Mouse (Mus musculus) liver, embryonic 14.5 days (tissue): Measurements from ENCODE around the gene Ngb. TPM values are rescaled to one million over a fixed set of nuclear protein-coding genes. Genes with fewer than 3 reads are reported as not detected.

Experiments
- ATAC-seq: fragments of 200-750 bp; cut with Nextera tagmentation; 2 replicates; pipeline ENCODE4 v1.8.0; 2017; ENCODE audit warnings: moderate number of reproducible peaks, mild to moderate bottlenecking, moderate library complexity; ENCODE audit not compliant: insufficient read depth
- DNase-seq, 3 experiments: peaks; one replicate each; pipeline ENCODE4 v3.0.0-alpha.2; 2012 to 2013; ENCODE audit warnings: low read depth in 3 of 3, low spot score in 3 of 3
- H3K27ac ChIP-seq: fragments of 300-500 bp; sonication (generic); 2 replicates; pipeline ENCODE4 v1.5.1; 2014; ENCODE audit warnings: moderate library complexity, mild to moderate bottlenecking, control low read depth, inconsistent platforms
- H3K27me3 ChIP-seq: fragments of 300-500 bp; sonication (generic); 2 replicates; pipeline ENCODE4 v1.6.1; 2014; ENCODE audit warnings: mild to moderate bottlenecking, low read length, moderate library complexity; ENCODE audit not compliant: control insufficient read depth, insufficient read depth
- H3K36me3 ChIP-seq: fragments of 300-500 bp; sonication (generic); replicated peaks from 2 replicates; pipeline ENCODE4 v1.6.1; 2014; ENCODE audit warnings: low read depth; ENCODE audit not compliant: control insufficient read depth, insufficient read depth
- H3K4me1 ChIP-seq, 2 experiments: fragments of 200-500 bp in 1 of 2; fragments of 300-500 bp in 1 of 2; sonication (generic) in 1 of 2; replicated peaks; 2 replicates each; pipeline ENCODE4 v1.6.1; 2012 to 2014; ENCODE audit warnings: antibody characterized with exemption in 1 of 2, inconsistent platforms in 1 of 2, low read length in 1 of 2; ENCODE audit not compliant: control insufficient read depth in 2 of 2, insufficient read depth in 2 of 2
- H3K4me2 ChIP-seq: fragments of 300-500 bp; sonication (generic); 2 replicates; pipeline ENCODE4 v1.6.1; 2014; ENCODE audit warnings: low read depth, mild to moderate bottlenecking, control low read depth, moderate library complexity
- H3K4me3 ChIP-seq, 2 experiments: fragments of 200-500 bp in 1 of 2; fragments of 300-500 bp in 1 of 2; sonication (generic) in 1 of 2; 2 replicates each; pipeline ENCODE4 v1.5.1; 2012 to 2014; ENCODE audit warnings: low read depth in 2 of 2, low read length in 2 of 2, mild to moderate bottlenecking in 2 of 2, control low read depth in 1 of 2, inconsistent platforms in 1 of 2, moderate library complexity in 1 of 2; ENCODE audit not compliant: insufficient read depth in 1 of 2
- H3K9ac ChIP-seq: fragments of 300-500 bp; sonication (generic); replicated peaks from 2 replicates; pipeline ENCODE4 v1.6.1; 2014; ENCODE audit warnings: mild to moderate bottlenecking, control low read depth, moderate library complexity
- H3K9me3 ChIP-seq: fragments of 300-500 bp; sonication (generic); 2 replicates; pipeline ENCODE4 v1.6.1; 2016; ENCODE audit warnings: low read length, mixed read lengths; ENCODE audit not compliant: control insufficient read depth
- CTCF ChIP-seq: IDR thresholded peaks from 2 replicates; pipeline ENCODE4 v1.5.1; 2016; ENCODE audit warnings: antibody characterized with exemption, low read depth, control low read depth
- EP300 ChIP-seq: IDR thresholded peaks from 2 replicates; pipeline ENCODE4 v1.6.1; 2016; ENCODE audit warnings: antibody characterized with exemption, low read depth
- WGBS: fragments of 180-500 bp; shearing (Covaris S2); extraction: QIAGEN DNeasy Blood & Tissue Kit; methylation state at CpG from one replicate; pipeline ENCODE4 v1.1.7; 2014; ENCODE audit not compliant: insufficient replicate concordance; 5-methylcytosine and 5-hydroxymethylcytosine counted together
- polyA plus RNA-seq, 2 experiments: library from polyadenylated mRNA; depleted of rRNA in 1 of 2; stranded (reverse) in 1 of 2; unstranded in 1 of 2; fragments of >200 nt; fragmentation: Nextera tagmentation in 1 of 2; extraction: Ambion mirVana in 1 of 2; gene quantifications; 2 replicates each; pipeline versions ENCODE4 v1.2.1 to v1.2.3; 2012 to 2014

Ngb gene
- polyA plus RNA-seq, 2 experiments: 0.04 to 0.11 TPM

DNA sequence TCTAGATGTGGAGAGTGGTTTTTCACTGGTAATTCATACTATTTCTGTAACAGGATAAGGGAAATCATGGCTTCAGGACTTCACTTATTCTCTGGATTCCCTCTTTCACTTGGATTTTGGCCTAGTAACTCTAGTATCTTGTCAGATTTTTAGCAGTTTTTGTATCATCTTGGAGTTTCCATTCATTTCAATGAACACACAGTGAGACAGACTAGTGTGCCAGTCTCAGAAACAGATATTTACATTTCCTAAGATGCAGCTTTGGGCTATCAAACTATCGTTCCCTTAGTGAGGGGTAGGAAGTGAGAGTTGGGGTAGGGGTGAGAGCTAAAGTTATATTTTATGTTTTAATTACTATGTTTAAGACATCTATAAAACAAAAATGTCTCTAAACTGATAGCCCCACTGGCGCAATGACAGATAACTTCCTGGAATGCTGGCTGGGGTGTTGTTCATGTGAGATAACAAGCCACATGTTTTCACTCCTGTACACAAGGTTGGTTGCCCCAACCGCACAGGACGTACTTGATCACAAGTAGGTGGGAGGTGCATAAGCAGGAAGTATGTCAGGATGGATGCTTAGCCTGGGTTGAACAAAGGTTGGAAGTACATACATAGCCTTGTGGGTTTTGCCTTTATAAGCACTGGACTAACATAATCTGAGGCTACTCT lies 19.7 kb upstream of the Ngb start:
- peaks cover 6 to 7% of the 10 kb centered on the region in 2 experiments for H3K4me1 ChIP-seq
- no peaks in the 10 kb centered on the region for H3K27me3 ChIP-seq
- H3K9ac ChIP-seq: no peak overlapping the region
- H3K27ac ChIP-seq: no peak overlapping the region; the same call in 1 of the 2 replicates
- H3K36me3 ChIP-seq: no peaks in the 10 kb centered on the region
- DNase-seq (peak; percentile 52 to 60 (median 59)), ATAC-seq (peak; percentile 93)
- 32% methylated on average over 4 of the region's 4 CpGs for WGBS
- no peak overlapping the region for H3K4me2 ChIP-seq
- peak; percentile 57 for TF ChIP-seq EP300
- no peak for TF ChIP-seq CTCF
- no peak overlapping the region for H3K4me3 ChIP-seq
- no peaks in the 10 kb centered on the region for H3K9me3 ChIP-seq

DNA sequence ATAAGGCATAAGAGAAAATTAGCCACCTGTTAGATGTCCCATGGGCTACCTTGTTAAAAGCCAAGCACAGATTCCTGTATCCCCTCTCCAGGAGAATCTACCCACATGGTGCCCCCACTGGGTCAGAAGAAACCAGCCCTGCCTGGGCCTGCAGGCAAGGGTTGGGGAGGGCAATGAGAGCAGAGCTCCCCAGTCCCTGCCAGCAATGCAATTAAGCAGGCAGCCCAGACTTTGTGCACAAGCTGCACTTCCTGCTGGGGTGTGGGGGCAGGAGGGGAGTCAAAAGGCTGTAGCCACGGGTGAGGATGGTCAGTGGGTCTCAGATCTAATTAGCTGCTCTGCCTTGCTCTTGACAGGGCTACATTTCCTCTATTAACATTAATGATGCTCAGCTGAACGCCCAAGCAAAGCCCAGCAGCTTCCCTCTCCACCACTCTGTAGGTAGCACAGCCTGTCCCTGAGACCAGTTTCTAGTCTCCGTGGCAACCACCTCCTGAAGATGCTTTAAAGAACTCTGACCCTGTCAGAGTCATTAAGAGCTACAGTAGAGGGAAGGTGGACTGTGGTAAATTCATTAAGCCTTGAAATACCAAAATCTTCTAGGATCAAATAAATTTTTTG lies 5.1 kb upstream of the Ngb start:
- no peaks in the 10 kb centered on the region for H3K9me3 ChIP-seq
- H3K4me1 ChIP-seq: no peaks in the 10 kb centered on the region
- TF ChIP-seq CTCF (no peak), EP300 (no peak)
- H3K36me3 ChIP-seq: no peaks in the 10 kb centered on the region
- H3K27ac ChIP-seq: no peak overlapping the region
- peaks cover 1% of the 10 kb centered on the region; the same call in 1 of the 2 replicates for H3K27me3 ChIP-seq
- no peak overlapping the region for H3K4me2 ChIP-seq
- H3K9ac ChIP-seq: no peak overlapping the region
- 31% methylated on average over 3 of the region's 3 CpGs for WGBS
- H3K4me3 ChIP-seq: no peak overlapping the region
- no peak for DNase-seq
- ATAC-seq: no peak

DNA sequence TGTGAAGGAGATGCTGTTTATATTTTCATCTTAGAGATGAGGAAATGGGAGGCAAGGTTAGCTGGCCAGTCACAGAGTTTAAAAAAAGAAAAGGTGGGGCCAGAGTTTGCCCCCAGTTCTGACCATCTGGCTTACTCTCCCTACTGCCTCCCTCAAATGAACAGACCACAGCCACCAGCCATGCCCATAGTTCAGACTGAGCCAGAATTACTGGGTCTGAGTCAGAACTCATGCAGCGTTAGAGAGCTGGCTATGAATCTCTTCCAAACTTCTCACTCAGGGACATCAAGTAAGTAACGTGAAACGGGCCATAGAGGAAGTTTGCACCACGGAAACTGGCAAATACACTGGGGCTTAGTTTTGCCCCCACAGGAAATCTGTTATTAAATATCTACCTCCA lies 2.5 kb upstream of the Ngb start:
- Histone ChIP-seq H3K27me3 (peaks cover 8% of the 10 kb centered on the region), H3K4me2 (no peak overlapping the region), H3K4me3 (no peak overlapping the region), H3K4me1 (no peaks in the 10 kb centered on the region), H3K36me3 (no peaks in the 10 kb centered on the region), H3K9me3 (no peaks in the 10 kb centered on the region), H3K27ac (no peak overlapping the region), H3K9ac (no peak overlapping the region)
- DNase-seq: no peak
- 45% methylated on average over 4 of the region's 4 CpGs for WGBS
- TF ChIP-seq CTCF (no peak), EP300 (no peak)
- ATAC-seq: no peak

DNA sequence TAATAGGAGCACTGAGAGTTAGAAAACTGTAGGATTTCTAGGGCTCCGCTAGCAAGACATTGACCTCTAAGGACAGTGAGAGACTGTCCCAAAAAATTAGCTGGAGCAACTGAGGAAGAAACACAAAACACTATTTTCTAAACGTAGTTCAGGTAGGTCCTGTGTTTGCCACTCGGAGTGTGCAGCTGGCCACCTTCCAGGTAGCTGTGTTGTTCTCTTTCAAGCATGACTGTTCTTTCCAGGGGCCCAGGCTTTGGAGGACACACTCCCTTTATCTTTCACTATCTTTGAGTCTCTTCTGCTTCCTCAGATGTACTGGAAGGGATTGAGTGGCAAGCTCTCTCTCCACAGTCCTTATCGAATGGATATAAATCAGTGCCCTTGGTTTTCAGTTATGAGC lies 1.1 kb upstream of the Ngb start:
- H3K9ac ChIP-seq: no peak overlapping the region
- no peak for DNase-seq
- H3K4me3 ChIP-seq: no peak overlapping the region
- 74% methylated on average over 4 of the region's 4 CpGs for WGBS
- H3K36me3 ChIP-seq: no peaks in the 10 kb centered on the region
- H3K4me2 ChIP-seq: no peak overlapping the region
- peaks cover 8% of the 10 kb centered on the region for H3K27me3 ChIP-seq
- no peaks in the 10 kb centered on the region for H3K4me1 ChIP-seq
- no peak overlapping the region for H3K27ac ChIP-seq
- no peaks in the 10 kb centered on the region for H3K9me3 ChIP-seq
- no peak for ATAC-seq
- TF ChIP-seq EP300: no peak
- TF ChIP-seq CTCF: no peak

DNA sequence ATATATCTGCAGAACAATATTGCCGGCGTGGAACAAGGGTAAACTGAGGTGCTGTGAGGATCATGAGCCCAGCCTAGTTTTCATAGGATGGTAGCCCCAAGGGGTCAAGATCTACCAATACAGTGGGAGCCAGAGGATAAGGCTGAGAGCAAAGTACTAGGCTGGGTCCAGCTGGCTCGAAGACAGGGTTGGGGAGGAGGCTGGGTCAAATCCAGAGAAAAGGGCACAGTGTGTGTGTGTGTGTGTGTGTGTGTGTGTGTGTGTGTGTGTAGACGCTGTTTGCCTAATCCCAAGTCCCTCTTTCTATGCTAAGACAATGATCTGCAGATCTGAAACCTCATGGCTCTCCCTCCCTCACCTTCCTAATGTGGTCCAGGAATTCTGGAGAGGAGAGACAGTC lies 2.0 kb downstream of the Ngb start:
- no peak for DNase-seq
- H3K4me2 ChIP-seq: no peak overlapping the region
- H3K9me3 ChIP-seq: no peaks in the 10 kb centered on the region
- H3K4me3 ChIP-seq: no peak overlapping the region
- ATAC-seq: no peak
- no peak overlapping the region for H3K27ac ChIP-seq
- WGBS: 62% methylated on average over 4 of the region's 4 CpGs
- H3K27me3 ChIP-seq: peaks cover 8% of the 10 kb centered on the region
- no peaks in the 10 kb centered on the region for H3K36me3 ChIP-seq
- no peak for TF ChIP-seq CTCF
- no peak for TF ChIP-seq EP300
- H3K4me1 ChIP-seq: no peaks in the 10 kb centered on the region
- no peak overlapping the region for H3K9ac ChIP-seq
